Mouse (Mus musculus): ENCODE measurements at regions not wholly inside any gene's neighbourhood (a gene's known extent, or its start where the extent isn't known, plus 50 kb on each side); places are given as distances from the start of the nearest gene placed in this dataset.

GRCm38 (mm10) chr12:26778796-26779195 lies 309.8 kb downstream of the Cmpk2 start:
- DNase-seq, result no peak

- no peak for DNase-seq
Measured at GRCm38 (mm10) chr12:26776986-26777385, 308.0 kb downstream of the Cmpk2 start.

- DNase-seq, result no peak
Measured at GRCm38 (mm10) chr12:26774016-26774415, 305.0 kb downstream of the Cmpk2 start.

GRCm38 (mm10) chr12:26770753-26771583 lies 302.0 kb downstream of the Cmpk2 start:
- DNase-seq, result no peak

- DNase-seq, result no peak
Measured at GRCm38 (mm10) chr12:26767551-26767950, 298.5 kb downstream of the Cmpk2 start.

GRCm38 (mm10) chr12:26758657-26759325 lies 289.8 kb downstream of the Cmpk2 start:
- DNase-seq, result no peak

GRCm38 (mm10) chr12:26756284-26756683 lies 287.3 kb downstream of the Cmpk2 start:
- no peak for DNase-seq

- no peak for DNase-seq
Measured at GRCm38 (mm10) chr12:26754611-26755010, 285.6 kb downstream of the Cmpk2 start.

- no peak for DNase-seq
Measured at GRCm38 (mm10) chr12:26734558-26734897, 265.5 kb downstream of the Cmpk2 start.

GRCm38 (mm10) chr12:26733822-26734557 lies 265.0 kb downstream of the Cmpk2 start:
- DNase-seq, result peak; percentile 6

GRCm38 (mm10) chr12:26723399-26723798 lies 254.4 kb downstream of the Cmpk2 start:
- DNase-seq, result no peak

GRCm38 (mm10) chr12:26698838-26699237 lies 229.8 kb downstream of the Cmpk2 start:
- DNase-seq, result no peak

- peak; percentile 3 for DNase-seq
Measured at GRCm38 (mm10) chr12:26688048-26688447, 219.0 kb downstream of the Cmpk2 start.

- DNase-seq, result no peak
Measured at GRCm38 (mm10) chr12:26680568-26680947, 211.6 kb downstream of the Cmpk2 start.

- DNase-seq, result no peak
Measured at GRCm38 (mm10) chr12:26679887-26680567, 211.0 kb downstream of the Cmpk2 start.

- no peak for DNase-seq
Measured at GRCm38 (mm10) chr12:26665466-26665865, 196.5 kb downstream of the Cmpk2 start.

- DNase-seq, result no peak
Measured at GRCm38 (mm10) chr12:26654251-26654650, 185.2 kb downstream of the Cmpk2 start.

- DNase-seq, result no peak
Measured at GRCm38 (mm10) chr12:26653781-26654180, 184.8 kb downstream of the Cmpk2 start.

GRCm38 (mm10) chr12:26646141-26646540 lies 177.1 kb downstream of the Cmpk2 start:
- DNase-seq, result peak; percentile 42

GRCm38 (mm10) chr12:26635665-26636241 lies 166.7 kb downstream of the Cmpk2 start:
- DNase-seq, result no peak

GRCm38 (mm10) chr12:26635253-26635652 lies 166.2 kb downstream of the Cmpk2 start:
- DNase-seq, result no peak

- DNase-seq, result no peak
Measured at GRCm38 (mm10) chr12:26631795-26632122, 162.8 kb downstream of the Cmpk2 start.

Data from kidney, postnatal 14 days (tissue).